Mouse (Mus musculus): ENCODE measurements around the gene Bdh1. TPM values are rescaled to one million over a fixed set of nuclear protein-coding genes. Genes with fewer than 3 reads are reported as not detected.

Gene Bdh1
- total RNA-seq, 1 experiment: 12.0 TPM

DNA sequence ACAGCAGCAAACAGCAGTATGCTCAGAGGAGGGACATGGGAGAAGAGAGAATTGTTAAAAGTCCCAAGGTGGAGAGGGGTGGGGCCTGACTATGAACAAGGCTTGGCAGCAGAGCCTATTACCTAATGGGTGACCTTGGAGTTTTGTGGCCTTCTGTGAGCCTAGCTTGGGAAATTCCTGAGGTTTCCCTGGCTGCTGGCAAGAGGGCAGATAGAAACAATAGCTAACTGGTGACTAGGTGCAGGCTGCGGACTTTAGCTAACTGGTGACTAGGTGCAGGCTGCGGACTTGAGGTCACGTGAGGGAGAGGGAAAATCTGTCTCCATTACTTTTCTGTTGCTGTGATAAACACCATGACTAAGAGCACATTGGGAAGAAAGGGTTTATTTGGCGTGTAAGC is 31.9 kb downstream of the Bdh1 start:
- Histone ChIP-seq H3K4me1 (ENCODE audit: control insufficient read depth in 2 of 2, insufficient read depth in 2 of 2, low read length in 2 of 2, poor library complexity in 1 of 2) (peaks cover 4 to 10% of the 10 kb centered on the region in 2 experiments; a peak in 2 of 4 replicates), H3K9ac (ENCODE audit: insufficient read depth, low read depth, low read length, poor library complexity, severe bottlenecking) (no peak overlapping the region), H3K4me3 (ENCODE audit: insufficient read depth in 1 of 2, low read depth in 1 of 2, low read length in 2 of 2, poor library complexity in 1 of 2, severe bottlenecking in 1 of 2) (no peak overlapping the region), H3K27ac (ENCODE audit: insufficient read depth, low read depth, low read length, poor library complexity, severe bottlenecking) (no peak overlapping the region), H3K36me3 (ENCODE audit: control insufficient read depth, insufficient read depth, low read length, poor library complexity, severe bottlenecking) (no peaks in the 10 kb centered on the region), H3K9me3 (ENCODE audit: control insufficient read depth, insufficient read depth, low read depth, low read length) (no peaks in the 10 kb centered on the region)
- no peak for DNase-seq (ENCODE audit: low read depth, low spot score)
- TF ChIP-seq ZC3H11A (IDR thresholded peaks at IDR 0.05; ENCODE audit: borderline replicate concordance, low read depth, low read length) (no peak), HCFC1 (IDR thresholded peaks at IDR 0.05; ENCODE audit: borderline replicate concordance, insufficient read depth, low read length) (no peak)
- in situ Hi-C loops (cut with MboI; ENCODE audit: low sequenced_read_pairs in 2 of 2, unreplicated experiment in 2 of 2): no loop called here

DNA sequence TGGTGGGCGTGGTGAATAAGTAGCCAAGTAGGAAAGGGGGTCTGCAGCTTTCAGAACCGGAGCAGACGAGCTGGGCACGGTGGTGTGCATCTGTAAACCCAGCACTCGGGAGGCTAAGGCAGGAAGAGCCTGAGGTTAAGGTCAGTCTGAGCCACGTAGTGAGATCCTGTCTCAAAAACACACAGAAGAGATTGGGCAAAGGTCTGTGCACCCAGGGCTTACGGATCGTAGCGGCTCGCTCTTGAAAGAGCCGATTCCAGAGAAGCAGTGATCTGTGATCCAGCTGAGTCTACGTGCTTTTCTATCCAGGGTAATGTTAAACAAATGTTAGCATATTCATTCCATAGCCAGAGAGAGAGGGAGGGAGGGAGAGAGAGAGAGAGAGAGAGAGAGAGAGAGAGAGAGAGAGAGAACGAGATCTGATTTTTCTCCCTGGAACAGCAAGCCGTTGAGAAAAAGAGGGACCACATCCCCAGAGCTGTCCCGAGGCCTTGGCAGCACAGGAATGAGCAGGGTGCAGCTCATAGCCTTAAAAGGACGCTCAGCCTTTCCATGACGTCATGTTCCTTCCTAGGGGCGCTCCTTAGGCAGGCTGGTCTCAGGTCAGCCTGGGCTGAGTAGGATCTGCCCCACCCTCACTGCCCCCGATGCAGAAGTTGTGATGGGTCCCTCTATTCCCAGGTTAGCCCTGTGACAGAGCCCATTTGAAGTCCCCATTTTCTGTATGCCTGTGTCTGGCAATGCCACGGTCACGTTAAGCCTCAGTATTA is 33.4 kb downstream of the Bdh1 start:
- TF ChIP-seq ZC3H11A (IDR thresholded peaks at IDR 0.05; ENCODE audit: borderline replicate concordance, low read depth, low read length): no peak
- no peak for TF ChIP-seq CHD2 (IDR thresholded peaks at IDR 0.05; ENCODE audit: low read depth, low read length)
- no peak for TF ChIP-seq MAFK (IDR thresholded peaks at IDR 0.05; ENCODE audit: insufficient read depth, low read depth, low read length)
- no peak for TF ChIP-seq HCFC1 (IDR thresholded peaks at IDR 0.05; ENCODE audit: borderline replicate concordance, insufficient read depth, low read length)
- TF ChIP-seq ZNF384 (IDR thresholded peaks at IDR 0.05; ENCODE audit: low read depth, low read length): no peak
- H3K9ac ChIP-seq (ENCODE audit: insufficient read depth, low read depth, low read length, poor library complexity, severe bottlenecking): no peak overlapping the region
- no peak for DNase-seq (ENCODE audit: low read depth, low spot score)
- H3K27ac ChIP-seq (ENCODE audit: insufficient read depth, low read depth, low read length, poor library complexity, severe bottlenecking): no peak overlapping the region
- H3K36me3 ChIP-seq (ENCODE audit: control insufficient read depth, insufficient read depth, low read length, poor library complexity, severe bottlenecking): no peaks in the 10 kb centered on the region
- H3K9me3 ChIP-seq (ENCODE audit: control insufficient read depth, insufficient read depth, low read depth, low read length): no peaks in the 10 kb centered on the region
- no peak overlapping the region for H3K4me3 ChIP-seq (ENCODE audit: insufficient read depth in 1 of 2, low read depth in 1 of 2, low read length in 2 of 2, poor library complexity in 1 of 2, severe bottlenecking in 1 of 2)
- in situ Hi-C loops (cut with MboI; ENCODE audit: low sequenced_read_pairs in 2 of 2, unreplicated experiment in 2 of 2): no loop called here
- peaks cover 4 to 16% of the 10 kb centered on the region in 2 experiments; a peak in 2 of 4 replicates for H3K4me1 ChIP-seq (ENCODE audit: control insufficient read depth in 2 of 2, insufficient read depth in 2 of 2, low read length in 2 of 2, poor library complexity in 1 of 2)

- Histone ChIP-seq H3K4me1 (ENCODE audit: control insufficient read depth in 2 of 2, insufficient read depth in 2 of 2, low read length in 2 of 2, poor library complexity in 1 of 2) (peaks cover 3 to 31% of the 10 kb centered on the region in 2 experiments; a peak in 3 of 4 replicates), H3K9me3 (ENCODE audit: control insufficient read depth, insufficient read depth, low read depth, low read length) (no peaks in the 10 kb centered on the region), H3K36me3 (ENCODE audit: control insufficient read depth, insufficient read depth, low read length, poor library complexity, severe bottlenecking) (no peaks in the 10 kb centered on the region), H3K27ac (ENCODE audit: insufficient read depth, low read depth, low read length, poor library complexity, severe bottlenecking) (no peak overlapping the region), H3K4me3 (ENCODE audit: insufficient read depth in 1 of 2, low read depth in 1 of 2, low read length in 2 of 2, poor library complexity in 1 of 2, severe bottlenecking in 1 of 2) (peak overlapping the region; percentile 9 to 50; a peak in 2 of 4 replicates), H3K9ac (ENCODE audit: insufficient read depth, low read depth, low read length, poor library complexity, severe bottlenecking) (peak overlapping the region; percentile 57; the same call in 1 of the 2 replicates)
- in situ Hi-C loops (cut with MboI; ENCODE audit: low sequenced_read_pairs in 2 of 2, unreplicated experiment in 2 of 2): no loop called here
- TF ChIP-seq HCFC1 (IDR thresholded peaks at IDR 0.05; ENCODE audit: borderline replicate concordance, insufficient read depth, low read length) (no peak), ZC3H11A (IDR thresholded peaks at IDR 0.05; ENCODE audit: borderline replicate concordance, low read depth, low read length) (peak; percentile 60; the same call in 1 of the 2 replicates)
- no peak for DNase-seq (ENCODE audit: low read depth, low spot score)
These were observed 36.3 kb downstream of the Bdh1 start for GRCm38 (mm10) chr16:31458229-31458918.

DNA sequence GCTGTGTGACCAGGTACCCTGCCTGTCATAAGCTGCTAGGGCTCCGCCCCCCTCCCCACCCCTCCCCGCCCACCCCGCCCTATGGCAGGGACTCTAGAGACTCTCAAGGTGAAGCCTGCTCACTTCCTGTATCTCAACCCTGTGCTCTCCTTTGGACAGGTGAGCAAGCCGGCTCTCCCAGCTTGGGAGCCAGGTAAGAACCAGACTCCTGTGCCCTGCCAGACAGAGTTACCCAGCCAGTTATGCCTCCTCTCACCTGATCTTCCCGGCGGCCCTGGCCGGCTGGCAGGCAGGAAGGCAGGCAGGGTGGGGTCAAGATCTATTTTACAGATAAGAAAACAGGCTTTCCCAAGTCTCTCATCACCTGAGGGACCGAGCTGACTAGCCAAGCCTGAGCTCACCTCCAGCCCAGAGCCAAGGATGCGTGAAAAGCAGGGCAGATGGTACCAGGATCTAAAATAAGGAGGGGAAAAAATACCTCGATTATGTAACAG is 37.9 kb downstream of the Bdh1 start:
- no peak for TF ChIP-seq HCFC1 (IDR thresholded peaks at IDR 0.05; ENCODE audit: borderline replicate concordance, insufficient read depth, low read length)
- peaks cover 3 to 35% of the 10 kb centered on the region in 2 experiments; a peak in 3 of 4 replicates for H3K4me1 ChIP-seq (ENCODE audit: control insufficient read depth in 2 of 2, insufficient read depth in 2 of 2, low read length in 2 of 2, poor library complexity in 1 of 2)
- no peaks in the 10 kb centered on the region for H3K9me3 ChIP-seq (ENCODE audit: control insufficient read depth, insufficient read depth, low read depth, low read length)
- no peak overlapping the region for H3K27ac ChIP-seq (ENCODE audit: insufficient read depth, low read depth, low read length, poor library complexity, severe bottlenecking)
- no peaks in the 10 kb centered on the region; the same call in 1 of the 2 replicates for H3K36me3 ChIP-seq (ENCODE audit: control insufficient read depth, insufficient read depth, low read length, poor library complexity, severe bottlenecking)
- DNase-seq (ENCODE audit: low read depth, low spot score): no peak
- peak overlapping the region; percentile 51 to 54 for H3K4me3 ChIP-seq (ENCODE audit: insufficient read depth in 1 of 2, low read depth in 1 of 2, low read length in 2 of 2, poor library complexity in 1 of 2, severe bottlenecking in 1 of 2)
- in situ Hi-C loops (cut with MboI; ENCODE audit: low sequenced_read_pairs in 2 of 2, unreplicated experiment in 2 of 2): no loop called here
- peak overlapping the region; percentile 44; the same call in 1 of the 2 replicates for H3K9ac ChIP-seq (ENCODE audit: insufficient read depth, low read depth, low read length, poor library complexity, severe bottlenecking)
